Mouse (Mus musculus): ENCODE measurements around the gene Myh14.

Myh14 gene

GRCm38 (mm10) chr7:44672193-44672592 is 1.6 kb upstream of the Myh14 start:
- DNase-seq (ENCODE audit: low read depth, low spot score): no peak

GRCm38 (mm10) chr7:44669103-44669502 is 1.5 kb downstream of the Myh14 start:
- DNase-seq (ENCODE audit: low read depth, low spot score): no peak

GRCm38 (mm10) chr7:44667996-44668738 is 2.5 kb downstream of the Myh14 start:
- no peak for DNase-seq (ENCODE audit: low read depth, low spot score)

GRCm38 (mm10) chr7:44666462-44666861 is 4.2 kb downstream of the Myh14 start:
- DNase-seq (ENCODE audit: low read depth, low spot score): peak; percentile 67

- DNase-seq (ENCODE audit: low read depth, low spot score): peak; percentile 71
These were observed 5.9 kb downstream of the Myh14 start for GRCm38 (mm10) chr7:44664731-44665130.

GRCm38 (mm10) chr7:44663546-44663945 is 7.1 kb downstream of the Myh14 start:
- DNase-seq (ENCODE audit: low read depth, low spot score): no peak

GRCm38 (mm10) chr7:44662569-44662968 is 8.1 kb downstream of the Myh14 start:
- no peak for DNase-seq (ENCODE audit: low read depth, low spot score)

GRCm38 (mm10) chr7:44662168-44662567 is 8.5 kb downstream of the Myh14 start:
- no peak for DNase-seq (ENCODE audit: low read depth, low spot score)

- no peak for DNase-seq (ENCODE audit: low read depth, low spot score)
These were observed 9.4 kb downstream of the Myh14 start for GRCm38 (mm10) chr7:44661219-44661618.

- DNase-seq (ENCODE audit: low read depth, low spot score): peak; percentile 91
These were observed 15.1 kb downstream of the Myh14 start for GRCm38 (mm10) chr7:44655504-44655903.

GRCm38 (mm10) chr7:44653773-44654172 is 16.9 kb downstream of the Myh14 start:
- DNase-seq (ENCODE audit: low read depth, low spot score): peak; percentile 91

- DNase-seq (ENCODE audit: low read depth, low spot score): no peak
These were observed 19.2 kb downstream of the Myh14 start for GRCm38 (mm10) chr7:44651416-44651815.

- peak; percentile 83 for DNase-seq (ENCODE audit: low read depth, low spot score)
These were observed 20.7 kb downstream of the Myh14 start for GRCm38 (mm10) chr7:44649990-44650389.

- no peak for DNase-seq (ENCODE audit: low read depth, low spot score)
These were observed 21.5 kb downstream of the Myh14 start for GRCm38 (mm10) chr7:44649094-44649610.

GRCm38 (mm10) chr7:44647729-44648128 is 22.9 kb downstream of the Myh14 start:
- no peak for DNase-seq (ENCODE audit: low read depth, low spot score)

GRCm38 (mm10) chr7:44647042-44647724 is 23.5 kb downstream of the Myh14 start:
- peak; percentile 81 for DNase-seq (ENCODE audit: low read depth, low spot score)

GRCm38 (mm10) chr7:44645951-44646350 is 24.7 kb downstream of the Myh14 start:
- no peak for DNase-seq (ENCODE audit: low read depth, low spot score)

- no peak for DNase-seq (ENCODE audit: low read depth, low spot score)
These were observed 25.4 kb downstream of the Myh14 start for GRCm38 (mm10) chr7:44645256-44645655.

GRCm38 (mm10) chr7:44641887-44642286 is 28.8 kb downstream of the Myh14 start:
- peak; percentile 58 for DNase-seq (ENCODE audit: low read depth, low spot score)

GRCm38 (mm10) chr7:44640843-44641605 is 29.6 kb downstream of the Myh14 start:
- peak; percentile 84 for DNase-seq (ENCODE audit: low read depth, low spot score)

GRCm38 (mm10) chr7:44638663-44639062 is 32.0 kb downstream of the Myh14 start:
- DNase-seq (ENCODE audit: low read depth, low spot score): peak; percentile 96

GRCm38 (mm10) chr7:44636684-44637083 is 34.0 kb downstream of the Myh14 start:
- no peak for DNase-seq (ENCODE audit: low read depth, low spot score)
